Mouse (Mus musculus): ENCODE results near the gene Elovl7.

Gene Elovl7

DNA sequence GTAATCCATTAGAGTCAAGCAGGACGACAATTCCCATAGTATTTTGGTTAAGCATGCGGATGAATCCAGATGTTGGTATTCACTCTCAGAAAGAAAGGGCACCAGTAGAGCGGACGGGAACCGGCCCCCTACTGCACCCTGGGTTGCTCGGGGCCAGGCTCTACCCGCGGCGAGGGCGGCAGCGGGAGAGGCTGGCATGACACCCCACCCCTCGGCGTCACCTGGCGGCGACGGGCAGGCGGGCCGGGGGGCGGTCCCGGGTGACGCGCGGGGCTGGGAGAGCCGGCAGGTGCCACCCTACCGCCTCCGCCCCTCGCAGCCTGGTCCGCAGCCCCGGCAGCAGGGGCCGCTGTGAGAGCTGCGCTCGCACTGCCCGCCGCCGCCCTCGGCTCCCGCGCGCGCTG, at the start of gene Elovl7:
Gene Elovl7 (plus strand): TSS at position 324 of the 404 bp plus-strand sequence.
- peak; percentile 23 to 50 for DNase-seq (ENCODE audit: low spot score in 2 of 2)

DNA sequence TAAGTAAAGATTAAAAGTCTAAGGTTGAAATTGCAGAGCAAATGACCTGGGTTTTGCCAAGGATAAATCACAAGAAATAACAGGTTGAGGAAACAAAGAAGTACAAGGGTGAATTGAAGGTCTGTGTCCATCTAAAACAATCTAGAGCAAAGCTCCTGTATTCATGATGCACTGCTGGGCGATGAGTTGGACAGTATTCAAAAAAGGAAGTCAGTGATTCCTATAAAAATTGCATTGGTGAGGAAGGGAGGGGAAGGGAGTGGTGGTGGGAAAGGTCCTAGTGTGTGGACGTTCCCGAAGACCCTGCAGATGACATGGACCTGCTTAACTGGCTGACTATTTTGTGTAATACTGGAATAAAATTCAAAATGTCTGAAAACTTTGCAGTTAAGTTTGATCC, 49.6 kb upstream of the Elovl7 start:
- DNase-seq (ENCODE audit: low spot score in 2 of 2) = no peak

DNA sequence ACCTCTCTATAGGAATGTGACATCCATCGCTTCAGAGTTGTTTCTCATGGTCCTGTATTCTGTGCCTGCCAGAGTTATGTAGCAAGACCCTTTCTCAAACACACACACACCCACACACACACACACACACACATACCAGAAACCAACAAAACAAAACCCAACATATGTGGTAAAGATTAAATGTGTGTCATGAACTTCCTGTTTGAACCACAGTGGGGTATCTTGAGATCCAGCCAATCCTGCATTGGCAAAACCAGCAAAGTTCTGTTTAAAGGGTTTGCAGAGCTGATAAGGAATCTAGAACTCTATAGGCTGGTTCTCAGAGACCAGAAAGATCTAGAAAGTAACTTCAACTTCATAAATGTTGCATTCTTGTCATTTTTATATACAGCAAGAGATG, 44.2 kb upstream of the Elovl7 start:
- DNase-seq (ENCODE audit: low spot score in 2 of 2) = no peak

DNA sequence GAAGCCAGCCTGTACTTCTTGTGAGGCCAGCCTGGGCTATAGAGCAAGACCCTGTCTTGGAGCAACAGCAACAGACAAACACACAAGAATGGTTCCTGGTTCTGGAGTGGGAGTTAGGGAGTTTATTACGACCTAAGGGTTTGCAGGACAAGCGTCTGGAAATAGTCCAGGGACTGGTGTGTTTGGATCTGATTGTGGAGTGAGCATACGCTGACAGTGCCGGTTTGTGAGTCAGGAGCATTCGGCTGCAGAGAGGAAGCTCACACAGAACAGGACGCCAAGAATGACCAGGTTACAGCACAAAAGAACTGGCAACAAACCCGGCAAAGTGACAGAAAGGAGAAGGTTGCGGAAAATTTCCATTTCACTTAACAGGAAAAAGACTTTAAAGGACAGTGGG, 43.7 kb upstream of the Elovl7 start:
- no peak for DNase-seq (ENCODE audit: low spot score in 2 of 2)

DNA sequence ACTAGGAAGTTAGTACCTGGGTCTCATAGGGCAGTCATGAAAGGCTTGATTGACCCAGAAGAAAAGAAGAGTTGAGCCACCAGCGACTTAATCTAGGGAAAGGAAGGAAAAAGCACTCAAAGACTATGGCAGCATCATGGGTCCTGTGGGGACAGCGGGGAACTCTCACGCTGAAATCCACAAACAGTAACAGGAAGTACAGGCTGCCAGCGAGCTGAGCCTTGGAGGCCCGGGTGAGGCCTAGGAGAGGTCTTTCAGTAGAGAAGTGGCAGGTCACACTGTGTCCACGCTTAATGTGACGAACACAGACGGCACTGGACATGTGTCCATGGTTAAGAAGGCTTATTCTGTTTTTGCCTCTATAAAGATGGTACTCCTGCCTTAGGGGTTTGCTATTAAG, 34.6 kb upstream of the Elovl7 start:
- DNase-seq (ENCODE audit: low spot score in 2 of 2) = no peak

- DNase-seq (ENCODE audit: low spot score in 2 of 2) = no peak
Observed at GRCm38 (mm10) chr13:108180821-108181220, 33.4 kb upstream of the Elovl7 start.

DNA sequence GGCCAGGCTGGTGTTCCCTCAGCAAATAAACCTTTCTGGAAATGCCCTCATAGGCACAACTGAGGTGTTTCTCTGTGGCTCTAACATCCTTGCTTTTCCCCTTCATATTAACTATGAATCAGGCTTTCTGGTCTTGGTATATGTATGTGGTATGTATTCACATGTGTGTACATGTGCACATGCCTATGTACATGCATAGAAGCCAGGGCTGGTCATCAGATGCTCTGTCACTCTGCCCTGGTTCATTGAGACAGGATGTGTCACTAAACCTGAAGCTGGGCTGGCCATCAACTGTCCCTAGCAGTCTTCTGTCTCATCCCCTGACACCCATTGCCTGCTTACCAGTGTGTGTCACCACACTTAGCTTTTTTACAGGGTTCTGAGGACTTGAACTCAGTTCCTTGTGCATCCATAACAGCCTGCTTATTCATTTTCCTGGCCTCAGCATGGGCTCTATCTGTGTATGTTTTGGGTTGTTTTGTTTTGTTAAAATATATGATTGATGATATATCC, 29.4 kb upstream of the Elovl7 start:
- DNase-seq (ENCODE audit: low spot score in 2 of 2) = no peak

GRCm38 (mm10) chr13:108185530-108185929, 28.7 kb upstream of the Elovl7 start:
- no peak for DNase-seq (ENCODE audit: low spot score in 2 of 2)

DNA sequence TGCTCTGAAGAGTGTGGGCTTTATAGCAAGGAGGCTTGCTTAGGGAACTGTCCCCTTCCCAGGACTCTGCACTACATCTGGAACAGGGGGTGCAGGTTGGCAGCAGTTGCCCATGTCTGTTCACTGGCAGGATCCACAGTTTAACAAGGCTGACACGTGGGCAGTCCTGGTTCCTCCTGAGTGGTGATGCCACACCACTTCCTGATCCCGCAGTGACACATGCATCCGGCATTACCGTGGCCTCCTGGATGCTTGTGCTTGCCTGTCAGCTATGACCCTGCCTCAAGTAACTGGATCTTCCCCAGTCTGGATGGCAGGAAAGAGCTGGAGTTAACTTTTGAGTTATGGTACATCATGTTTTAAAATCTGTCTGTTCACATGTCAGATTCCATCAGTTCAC, 26.2 kb upstream of the Elovl7 start:
- DNase-seq (ENCODE audit: low spot score in 2 of 2) = no peak

DNA sequence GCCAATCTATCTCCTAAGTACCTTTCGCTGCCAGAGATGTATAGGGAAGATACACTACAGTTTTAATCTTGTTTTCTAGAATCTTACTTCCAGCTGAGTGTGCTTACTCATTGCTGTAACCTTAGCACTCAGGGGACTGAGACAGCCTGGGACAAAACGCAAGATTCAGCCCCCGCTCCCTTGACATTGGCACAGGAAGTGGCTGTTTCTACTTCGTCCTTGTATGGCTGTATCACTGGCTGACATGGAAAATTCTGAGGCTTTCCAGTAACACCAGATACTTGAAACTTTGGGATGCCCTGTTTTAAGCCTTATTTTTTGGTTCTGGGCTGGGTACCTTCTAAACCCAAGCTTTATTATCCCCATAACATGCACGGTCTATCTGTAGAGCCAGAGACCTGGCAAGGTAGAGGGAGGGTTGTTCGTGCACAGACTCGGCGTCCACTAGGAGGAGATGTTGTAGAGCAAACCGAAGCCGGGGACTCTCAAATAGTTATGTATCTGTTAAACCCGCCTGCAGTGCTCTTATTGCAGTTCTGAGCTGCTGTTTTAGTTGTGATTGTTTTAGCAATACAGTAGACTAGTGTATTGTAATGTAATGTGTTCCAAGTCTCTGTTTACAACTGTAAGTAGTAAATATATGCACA, 23.0 kb upstream of the Elovl7 start:
- peak; percentile 17 to 52 for DNase-seq (ENCODE audit: low spot score in 2 of 2)

GRCm38 (mm10) chr13:108195474-108195873, 18.7 kb upstream of the Elovl7 start:
- DNase-seq (ENCODE audit: low spot score in 2 of 2) = no peak

DNA sequence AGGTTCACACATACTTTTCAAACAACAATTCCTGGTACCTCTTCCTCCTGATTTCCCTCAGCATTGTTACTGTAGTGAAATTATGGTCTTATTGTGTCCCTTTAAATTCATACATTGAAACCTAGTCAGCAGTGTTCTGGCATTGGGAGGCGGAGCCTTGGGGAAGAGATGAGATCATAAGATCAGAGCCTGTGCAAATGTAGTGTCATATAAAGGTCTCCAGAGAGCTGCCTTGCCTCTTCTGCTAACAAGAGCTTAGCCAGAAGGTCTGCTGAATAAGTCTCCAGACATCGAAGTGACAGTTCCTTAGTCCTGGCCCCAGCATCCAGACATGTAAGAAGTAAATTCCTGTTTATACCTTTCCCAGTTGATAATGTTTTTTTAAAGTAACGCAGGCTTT, 9.3 kb upstream of the Elovl7 start:
- no peak for DNase-seq (ENCODE audit: low spot score in 2 of 2)

GRCm38 (mm10) chr13:108207447-108207846, 6.8 kb upstream of the Elovl7 start:
- no peak for DNase-seq (ENCODE audit: low spot score in 2 of 2)

- DNase-seq (ENCODE audit: low spot score in 2 of 2) = no peak
Observed at GRCm38 (mm10) chr13:108208090-108208489, 6.1 kb upstream of the Elovl7 start.

GRCm38 (mm10) chr13:108210960-108211359, 3.2 kb upstream of the Elovl7 start:
- DNase-seq (ENCODE audit: low spot score in 2 of 2) = no peak

DNA sequence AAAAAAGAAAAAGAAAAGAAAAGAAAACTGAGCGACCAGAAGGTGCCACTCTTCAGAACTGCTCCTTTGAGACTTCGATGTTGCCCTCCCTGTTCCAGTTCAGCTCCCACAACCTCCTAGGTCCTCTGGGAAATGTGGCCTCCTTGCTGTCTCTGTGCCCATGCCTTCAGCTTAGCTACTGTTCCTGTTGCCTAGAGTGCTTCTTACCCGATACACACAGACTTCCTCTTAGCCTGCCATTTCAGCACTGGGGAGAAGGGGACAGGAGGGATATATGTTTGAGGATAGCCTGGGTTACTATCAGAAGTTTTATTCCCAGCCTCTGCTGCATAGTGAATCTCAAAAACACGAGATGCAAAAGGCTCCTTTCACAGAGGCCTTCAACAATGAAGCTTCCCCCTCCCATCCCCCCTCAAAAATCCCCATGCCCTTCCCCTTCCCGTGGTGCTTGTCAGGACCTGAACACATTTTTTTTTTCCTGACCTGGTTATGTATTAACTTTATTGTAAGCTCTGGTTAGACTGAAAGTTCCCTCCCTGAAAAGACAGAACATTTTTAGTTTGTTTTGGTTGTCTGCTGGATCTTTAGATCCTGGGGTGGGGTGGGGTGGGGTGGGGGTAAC, 1.7 kb upstream of the Elovl7 start:
- no peak for DNase-seq (ENCODE audit: low spot score in 2 of 2)

DNA sequence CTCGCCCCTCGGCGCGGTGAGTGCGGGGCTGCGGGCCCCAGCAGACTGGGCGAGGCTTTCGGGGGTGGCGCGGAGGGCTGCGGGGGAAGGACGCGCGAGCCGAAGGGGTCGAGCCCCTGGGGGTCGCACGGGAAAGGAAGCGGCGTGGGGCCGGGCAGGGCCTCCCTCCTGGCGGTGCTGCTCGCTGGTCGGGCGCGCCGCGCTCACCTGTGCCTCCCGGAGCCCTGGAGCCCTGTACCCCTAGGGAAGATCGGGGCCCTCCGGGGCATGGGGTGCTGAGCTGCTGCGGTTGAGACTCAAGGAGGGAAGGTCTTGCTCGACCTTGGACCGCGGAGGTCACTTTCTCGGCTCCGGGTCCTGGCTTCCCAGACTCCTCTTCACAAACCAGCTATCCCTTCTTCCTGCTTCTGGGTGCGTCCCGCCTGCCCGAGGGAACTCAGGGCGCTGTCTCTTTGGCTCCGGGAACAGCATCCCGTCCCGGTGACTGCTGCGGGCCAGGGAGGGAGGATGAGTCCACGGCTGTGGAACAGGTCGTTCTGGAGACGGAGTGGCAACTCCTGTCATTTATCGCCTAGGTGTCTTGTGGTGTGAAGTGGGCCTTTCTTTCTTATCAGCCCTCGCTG, 392 bp downstream of the Elovl7 start:
- DNase-seq (ENCODE audit: low spot score in 2 of 2) = peak in 1 of 2 experiments; percentile 14

DNA sequence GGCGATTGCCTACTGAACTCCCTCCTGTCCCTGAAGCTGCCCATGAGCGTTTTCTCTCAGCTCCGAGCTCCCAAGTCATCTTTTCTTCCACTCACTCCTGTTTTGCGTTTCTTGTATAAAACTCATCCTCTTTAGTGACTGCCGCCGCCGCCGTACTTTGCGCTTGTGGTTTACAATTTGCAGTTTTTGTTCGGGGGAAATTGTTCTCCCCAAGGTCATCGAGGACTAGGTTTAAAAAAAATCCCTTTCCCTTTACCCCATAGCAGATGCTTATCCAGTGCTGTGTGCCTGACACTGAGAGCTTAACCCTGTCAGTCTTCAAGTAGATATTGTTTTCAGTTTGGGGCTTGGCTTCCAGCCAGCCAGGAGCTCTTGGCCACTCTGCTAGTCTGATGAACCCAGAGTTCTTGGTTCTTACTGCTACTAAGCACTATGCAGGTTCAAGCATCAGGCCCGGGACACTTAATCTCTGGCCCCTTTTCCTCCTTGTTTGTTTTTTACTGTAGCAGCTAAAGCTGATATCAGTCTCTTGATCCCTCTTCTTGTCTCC, 1.1 kb downstream of the Elovl7 start:
- DNase-seq (ENCODE audit: low spot score in 2 of 2) = peak in 1 of 2 experiments; percentile 5

- DNase-seq (ENCODE audit: low spot score in 2 of 2) = no peak
Observed at GRCm38 (mm10) chr13:108219773-108220172, 5.6 kb downstream of the Elovl7 start.

GRCm38 (mm10) chr13:108229191-108229590, 15.0 kb downstream of the Elovl7 start:
- no peak for DNase-seq (ENCODE audit: low spot score in 2 of 2)

DNA sequence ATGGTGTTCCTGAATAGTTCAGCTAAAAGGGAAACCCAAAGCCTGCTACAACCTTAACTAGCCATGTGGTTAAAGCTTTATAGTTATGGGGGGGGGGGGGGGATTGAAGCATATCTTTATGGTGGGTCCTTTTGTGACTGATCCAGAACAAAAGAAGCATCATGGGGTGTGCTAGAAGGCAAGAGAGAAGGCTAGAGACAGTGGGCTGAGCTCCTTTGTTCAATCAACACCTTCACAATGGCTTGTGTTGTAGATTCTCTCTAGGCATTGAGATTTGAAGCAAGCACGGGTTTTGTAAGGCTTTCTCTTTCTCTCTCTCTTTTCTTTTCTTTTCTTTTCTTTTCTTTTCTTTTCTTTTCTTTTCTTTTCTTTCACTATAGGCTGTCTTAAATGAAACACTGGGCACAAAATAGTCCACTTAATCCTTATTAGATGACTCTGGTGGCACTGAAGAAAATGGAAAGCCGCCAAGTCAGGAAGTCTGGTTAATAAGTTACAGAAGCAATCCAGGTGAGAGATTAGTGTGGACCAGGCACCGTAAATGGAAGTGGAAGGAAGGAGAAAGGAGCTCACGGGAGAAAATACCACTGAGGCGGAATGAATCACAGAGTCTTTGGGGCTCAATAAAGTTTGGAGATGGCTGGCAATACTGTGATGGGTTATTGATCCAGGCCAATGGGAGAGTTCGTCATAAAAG, 15.6 kb downstream of the Elovl7 start:
- DNase-seq (ENCODE audit: low spot score in 2 of 2) = no peak

GRCm38 (mm10) chr13:108240012-108240411, 25.8 kb downstream of the Elovl7 start:
- DNase-seq (ENCODE audit: low spot score in 2 of 2) = peak in 1 of 2 experiments; percentile 10

Data from frontal cortex, postnatal 14 days (tissue).